Mouse (Mus musculus) thymus, postnatal 0 days (tissue): ENCODE data around the gene Sh2d3c. TPM values are rescaled to one million over a fixed set of nuclear protein-coding genes. Genes with fewer than 3 reads are reported as not detected.
A peak's percentile ranks its signal among the peaks of the same experiment; 100 is the strongest.

Source experiments
- DNase-seq: peaks from one replicate; pipeline ENCODE4 v3.0.0-alpha.2; 2015; ENCODE audit warnings: low spot score
- polyA plus RNA-seq: library from polyadenylated mRNA; unstranded; fragments of >200 nt; fragmentation: Nextera tagmentation; extraction: Ambion mirVana; gene quantifications from 2 replicates; pipeline ENCODE4 v1.2.1, GENCODE M21; 2015

Sh2d3c gene
- polyA plus RNA-seq, 1 experiment from 2014 or later: 23.4 TPM

DNA sequence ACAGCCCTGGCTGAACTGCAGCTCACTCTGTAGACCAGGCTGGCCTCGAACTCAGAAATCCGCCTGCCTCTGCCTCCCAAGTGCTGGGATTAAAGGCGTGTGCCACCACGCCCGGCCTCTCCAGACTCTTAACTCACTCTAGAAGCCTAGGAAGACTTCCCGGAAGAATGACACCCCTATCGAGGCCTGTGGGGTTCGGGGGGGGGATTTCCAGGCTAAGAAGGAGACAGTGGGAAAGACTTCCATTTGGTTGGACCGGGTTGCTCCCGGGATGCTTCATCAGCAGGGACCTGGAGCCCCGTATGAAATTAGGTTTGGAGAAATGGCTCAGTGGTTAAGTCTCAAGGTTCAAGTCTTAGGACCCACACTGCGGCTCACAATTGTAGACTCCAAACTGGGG is 26.2 kb upstream of the Sh2d3c start:
- no peak for DNase-seq

DNA sequence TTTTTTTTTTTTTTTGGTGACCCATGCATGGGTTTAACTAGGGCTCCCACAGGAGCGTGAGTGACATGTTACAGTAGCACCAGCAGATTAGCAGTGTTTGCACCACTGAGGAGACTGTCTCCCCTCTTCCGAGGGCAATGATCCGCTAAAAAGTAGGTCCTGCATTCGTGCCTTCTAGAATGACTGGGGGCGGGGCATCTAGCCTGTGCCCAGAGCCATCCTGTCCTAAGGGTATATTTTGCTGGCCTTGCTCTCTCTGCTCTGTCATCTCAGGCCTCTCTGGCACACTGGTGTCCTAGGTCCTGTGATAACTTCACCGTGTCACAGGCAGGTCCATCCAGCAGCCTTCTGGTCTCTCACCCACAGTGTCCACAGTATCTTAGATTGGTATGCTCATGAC is 21.2 kb upstream of the Sh2d3c start:
- no peak for DNase-seq

DNA sequence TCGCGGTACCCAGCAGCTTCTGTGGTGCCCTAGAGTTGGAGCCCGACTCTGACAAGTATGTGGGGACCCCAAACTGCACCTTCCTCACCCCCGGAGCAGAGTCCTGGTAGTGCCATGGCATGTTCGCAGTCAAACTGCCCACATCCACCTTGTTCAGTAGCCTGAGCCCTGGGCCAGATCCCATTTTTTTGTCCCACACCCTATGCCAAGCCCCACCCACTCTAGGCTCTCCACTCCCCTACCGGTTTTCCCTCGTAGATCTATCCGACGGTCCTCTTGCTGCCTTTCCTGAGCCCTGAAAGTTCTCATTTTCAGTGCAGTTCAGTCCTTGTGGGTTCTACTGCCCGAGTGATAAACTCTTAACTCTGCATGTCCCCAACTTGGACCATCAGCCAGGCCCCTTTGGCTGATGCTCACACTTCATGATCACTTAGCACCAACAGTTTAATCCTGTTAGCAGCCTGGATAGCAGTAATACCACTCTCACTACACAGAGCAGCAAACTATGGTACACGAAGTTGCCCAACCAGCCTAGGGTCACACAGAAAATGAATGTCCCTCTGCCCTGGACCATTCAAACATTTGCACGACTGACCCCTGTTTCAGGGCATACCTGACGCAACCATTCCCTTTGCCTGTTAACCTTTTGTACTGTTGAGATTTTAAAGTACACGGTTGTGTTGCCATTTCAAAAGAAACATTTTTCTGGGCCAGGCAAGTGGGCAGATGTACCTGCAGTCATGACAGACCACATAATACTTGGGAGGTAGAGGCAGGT is 19.7 kb upstream of the Sh2d3c start:
- no peak for DNase-seq

DNA sequence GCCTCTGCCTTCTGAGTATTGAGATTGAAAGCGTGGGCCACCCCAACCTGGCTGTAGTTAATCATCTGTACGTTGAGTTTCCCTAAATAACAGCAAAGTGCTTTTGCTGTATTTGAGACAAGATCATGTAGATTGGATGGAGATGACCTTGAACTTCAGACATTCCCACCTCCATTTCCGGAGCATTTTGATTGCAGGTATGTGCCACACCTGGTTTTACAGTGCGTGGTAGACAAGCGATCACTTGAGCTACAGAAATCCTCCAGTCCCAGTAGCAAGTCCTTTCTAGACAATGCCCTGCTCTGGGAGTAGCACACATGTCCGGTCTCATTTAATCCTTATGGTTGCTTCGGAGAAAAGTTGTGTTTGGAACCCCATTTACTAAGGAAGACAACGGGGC is 17.8 kb upstream of the Sh2d3c start:
- no peak for DNase-seq

DNA sequence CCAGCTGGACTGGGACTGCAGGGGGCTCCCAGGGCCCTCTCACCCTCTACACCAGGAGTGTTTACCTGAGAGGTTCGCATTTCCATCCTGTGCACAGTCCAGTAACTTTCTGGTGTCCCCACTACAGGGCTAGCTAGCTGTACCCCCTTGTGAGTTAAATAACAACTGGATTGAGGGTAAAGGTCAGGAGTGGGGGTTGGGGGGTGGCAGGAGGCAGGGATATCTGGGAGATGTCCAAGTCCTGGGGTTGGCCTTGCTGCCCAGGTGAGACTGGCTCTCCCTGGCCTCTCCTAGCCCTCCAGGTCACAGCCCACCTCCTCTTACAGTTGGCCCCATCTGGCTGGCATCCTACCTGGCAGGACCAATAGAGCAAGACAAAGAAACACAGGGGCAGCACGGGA is 16.8 kb upstream of the Sh2d3c start, which contains the start of gene Fpgs:
TSS of gene Fpgs (minus strand) at position 125 of the 401 bp plus-strand sequence.
- DNase-seq: no peak

DNA sequence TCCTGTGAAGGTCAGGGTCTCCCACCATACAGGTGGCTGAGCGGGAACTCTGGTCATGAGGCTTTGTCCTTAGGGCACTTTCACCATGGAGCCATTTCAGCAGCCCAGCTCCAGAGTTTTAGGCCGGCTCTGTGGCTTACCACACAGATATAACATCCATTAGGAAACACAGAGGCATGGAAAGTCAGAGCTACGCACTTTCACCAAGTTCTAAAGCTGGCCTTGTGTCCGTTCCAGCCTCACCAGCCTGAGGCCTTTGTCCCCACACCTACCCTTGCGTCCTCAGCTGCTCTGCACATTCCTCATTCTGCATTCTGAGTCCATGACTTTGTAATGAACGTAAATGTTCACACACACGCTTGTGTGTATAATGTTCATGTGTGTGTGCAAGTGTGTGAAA is 15.8 kb upstream of the Sh2d3c start:
- DNase-seq: no peak

DNA sequence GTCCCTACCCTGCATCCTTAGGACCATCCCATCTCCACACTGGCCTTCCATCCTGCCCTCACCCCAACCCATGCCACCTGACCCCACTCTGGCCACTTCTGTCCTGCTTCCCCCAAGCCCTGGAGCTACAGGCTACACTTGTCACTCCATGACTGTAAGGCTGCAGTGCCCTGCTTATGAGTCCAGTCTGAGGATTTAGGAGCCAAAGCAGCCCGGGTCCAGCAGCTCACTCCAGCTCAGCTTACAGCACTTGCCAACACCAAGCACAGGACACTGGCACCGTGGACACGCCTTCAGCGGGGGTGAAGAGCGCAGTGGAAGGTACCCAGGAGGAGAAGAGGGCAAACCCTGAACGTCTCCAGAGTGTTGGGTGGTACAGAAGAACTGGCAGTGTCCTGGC is 13.9 kb upstream of the Sh2d3c start:
- DNase-seq: no peak

DNA sequence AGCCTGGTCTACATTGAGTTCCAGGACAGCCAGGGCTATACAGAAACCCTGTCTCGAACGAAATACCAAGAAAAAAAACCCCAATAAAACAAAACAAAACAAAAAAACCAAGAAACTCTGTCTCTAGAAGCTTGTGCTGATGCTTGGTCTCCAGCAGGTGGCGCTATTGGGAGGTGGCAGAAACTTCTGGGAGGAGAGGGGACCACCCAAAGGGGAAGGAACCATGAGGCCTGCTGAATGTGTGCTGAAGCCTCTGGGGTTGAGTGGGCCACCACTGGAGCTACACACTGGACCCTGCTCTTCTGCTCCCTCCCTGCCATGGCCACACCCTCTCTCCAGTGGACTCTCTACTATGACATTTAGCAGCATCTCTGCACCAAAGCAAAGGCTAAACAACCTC is 12.2 kb upstream of the Sh2d3c start:
- peak; percentile 81 for DNase-seq

DNA sequence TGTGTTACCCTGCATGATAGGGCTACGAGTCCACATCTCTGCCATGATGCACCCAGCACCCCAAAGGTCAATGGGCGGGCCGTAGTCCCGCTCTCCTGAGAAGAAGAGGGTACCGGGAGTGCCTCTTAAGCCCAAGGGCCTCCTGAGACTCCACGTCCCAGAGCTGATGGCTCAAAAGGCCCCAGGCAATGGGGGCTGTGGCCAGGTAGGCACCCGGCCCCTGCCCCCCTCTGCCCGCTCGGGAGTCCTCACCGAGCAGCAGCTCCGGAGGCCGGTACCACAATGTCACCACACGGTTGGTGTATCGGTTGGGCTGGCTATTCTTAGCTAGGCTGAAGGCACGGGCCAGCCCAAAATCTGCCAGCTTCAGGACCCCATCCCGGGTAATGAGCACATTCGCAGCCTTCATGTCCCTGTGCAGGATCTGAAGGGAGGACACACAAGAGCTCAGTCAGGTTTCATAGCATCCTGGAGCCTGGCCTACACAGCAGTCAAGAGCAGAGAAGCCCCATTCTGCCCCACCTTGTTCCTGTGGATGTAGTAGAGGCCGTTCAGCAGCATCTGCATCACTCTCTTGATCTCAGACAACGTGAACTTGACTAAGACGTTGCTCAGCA is 11.2 kb upstream of the Sh2d3c start:
- DNase-seq: no peak

DNA sequence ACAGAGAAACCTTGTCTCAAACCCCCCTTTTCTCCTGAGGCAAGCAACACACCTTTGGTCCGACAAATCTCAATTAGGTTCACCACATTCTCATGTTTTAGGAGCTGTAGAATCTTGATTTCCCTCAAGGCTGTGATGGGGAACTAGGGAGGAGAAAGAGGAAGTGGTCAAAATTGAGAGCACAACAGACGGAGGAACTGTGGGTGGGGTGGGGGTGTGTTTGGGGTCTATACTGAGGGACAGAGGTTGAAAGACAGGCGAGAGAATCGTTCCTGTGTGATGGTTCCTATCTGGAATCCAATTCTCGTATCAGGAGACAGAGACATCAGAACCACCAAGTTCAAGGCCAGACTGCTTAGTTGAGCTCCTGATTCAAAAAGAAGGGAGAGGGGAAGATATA is 10.4 kb upstream of the Sh2d3c start:
- DNase-seq: no peak

DNA sequence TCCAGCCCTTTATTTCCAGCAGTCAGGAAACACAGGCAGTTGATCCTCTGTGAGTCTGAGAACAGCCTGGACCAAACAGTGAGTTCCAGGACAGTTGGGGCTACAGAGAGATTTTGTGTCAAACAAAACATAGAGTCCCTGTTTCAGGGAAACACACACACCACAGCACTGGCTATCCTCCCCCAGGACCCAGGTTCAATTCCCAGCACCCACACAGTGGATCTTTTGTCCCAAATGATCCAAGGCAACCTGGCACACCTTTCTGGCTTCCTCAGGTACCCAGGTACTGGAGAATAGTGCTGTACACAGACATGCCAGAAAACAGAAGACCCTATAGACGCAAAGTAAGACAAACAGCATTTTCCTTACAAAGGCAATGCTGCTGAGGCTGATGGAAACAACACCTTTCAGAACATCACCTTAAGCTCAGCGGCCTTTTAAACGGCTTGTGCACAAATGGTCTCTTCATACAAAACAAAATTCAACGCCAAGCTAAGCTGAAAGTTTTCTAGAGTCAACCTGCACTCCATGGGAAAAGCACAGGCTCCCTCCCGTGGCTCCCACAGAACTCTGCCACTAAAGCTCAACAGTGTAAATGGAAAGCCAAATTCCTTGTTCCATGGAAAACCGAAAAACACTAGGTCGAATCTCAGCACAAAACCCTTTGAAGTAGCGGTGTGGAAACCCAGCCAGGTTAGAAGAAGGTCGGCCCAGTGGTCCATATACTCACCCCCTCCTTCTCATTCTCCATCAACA is 9.4 kb upstream of the Sh2d3c start:
- no peak for DNase-seq

DNA sequence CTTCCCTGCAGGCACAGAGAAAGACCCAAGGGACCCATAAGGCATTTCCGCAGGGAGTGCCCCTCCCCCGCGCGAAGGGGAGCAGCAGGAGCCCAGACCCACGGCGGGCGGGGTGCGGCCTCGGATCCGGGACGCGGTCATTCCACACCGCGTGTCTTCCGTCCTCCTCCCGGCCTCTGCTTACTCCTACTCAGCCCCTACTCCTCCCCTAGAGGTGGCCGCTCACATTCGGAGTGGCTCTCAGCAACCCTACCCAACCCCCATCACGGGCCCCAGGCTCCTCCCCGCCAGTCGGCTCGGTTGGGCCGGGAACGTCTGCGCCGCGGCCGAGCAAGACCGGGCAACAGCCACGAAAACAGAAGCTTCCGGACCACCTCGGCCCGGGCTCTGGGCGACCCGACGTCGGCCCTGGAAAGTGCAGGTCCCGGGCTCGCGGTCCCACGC is 8.7 kb upstream of the Sh2d3c start:
- DNase-seq: peak; percentile 58

DNA sequence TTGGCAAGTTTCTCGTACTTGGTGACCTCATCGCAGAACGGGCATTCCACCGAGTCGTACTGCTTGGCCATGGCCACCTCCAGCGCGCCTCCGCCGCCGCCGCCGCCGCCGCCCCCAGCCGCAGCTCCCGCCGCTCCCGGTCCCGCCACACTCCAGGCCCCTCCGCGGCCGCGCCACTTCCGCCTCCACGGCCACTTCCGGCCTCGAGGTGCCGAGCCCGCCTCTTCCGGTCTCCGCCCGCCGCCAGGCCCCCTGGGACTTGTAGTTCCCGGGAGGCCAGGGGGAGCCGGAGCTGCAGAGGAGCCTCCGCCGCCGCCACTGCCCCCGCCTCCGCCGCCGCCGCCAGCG is 8.3 kb upstream of the Sh2d3c start:
- DNase-seq: peak; percentile 96

DNA sequence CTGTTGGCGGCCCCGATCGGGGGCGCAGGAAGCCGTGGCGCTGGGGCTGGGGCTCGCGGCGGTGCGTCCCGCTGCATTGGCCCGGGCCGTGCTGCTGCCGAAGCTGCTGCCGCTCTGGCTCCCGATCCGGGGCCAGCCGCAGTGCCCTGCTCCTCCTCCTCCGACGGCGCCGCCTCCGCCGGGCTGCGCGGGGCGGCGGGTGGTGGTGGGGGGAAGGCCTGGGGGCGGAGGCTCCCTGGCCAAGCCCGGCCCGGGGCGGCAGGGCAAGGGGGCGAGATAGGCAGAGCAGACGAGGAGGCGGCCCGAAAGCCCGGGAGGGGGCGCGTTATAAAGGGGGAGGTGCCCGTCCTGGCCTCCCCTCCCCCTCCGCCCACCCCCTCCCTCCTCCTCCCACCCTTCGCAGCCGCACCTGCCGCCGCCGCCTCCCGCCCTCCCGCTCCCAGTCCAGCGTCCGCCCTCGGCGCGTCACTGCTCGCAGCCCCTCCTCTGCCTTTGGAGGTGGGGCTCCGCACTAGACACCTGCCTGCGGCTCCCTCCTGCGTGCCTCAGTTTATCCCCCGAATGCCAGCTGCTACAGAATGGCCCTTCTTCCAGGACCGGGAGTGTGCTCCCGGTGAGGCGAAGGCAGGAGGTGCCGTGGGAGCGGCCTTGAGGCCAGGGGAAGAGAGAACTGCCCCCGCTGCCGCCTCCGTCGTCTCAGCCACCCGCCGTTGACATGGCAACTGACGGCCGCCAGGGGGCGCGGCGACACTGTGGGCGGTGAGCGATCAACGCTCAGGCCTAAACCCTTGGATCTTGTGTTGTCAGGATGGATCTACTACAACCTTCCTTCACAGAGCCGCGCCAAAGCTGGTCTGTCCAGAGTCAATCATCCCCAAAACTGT is 7.7 kb upstream of the Sh2d3c start, which contains the start of gene Cdk9:
TSS of gene Cdk9 (minus strand) at position 143 of the 884 bp plus-strand sequence.
- peak; percentile 94 for DNase-seq

DNA sequence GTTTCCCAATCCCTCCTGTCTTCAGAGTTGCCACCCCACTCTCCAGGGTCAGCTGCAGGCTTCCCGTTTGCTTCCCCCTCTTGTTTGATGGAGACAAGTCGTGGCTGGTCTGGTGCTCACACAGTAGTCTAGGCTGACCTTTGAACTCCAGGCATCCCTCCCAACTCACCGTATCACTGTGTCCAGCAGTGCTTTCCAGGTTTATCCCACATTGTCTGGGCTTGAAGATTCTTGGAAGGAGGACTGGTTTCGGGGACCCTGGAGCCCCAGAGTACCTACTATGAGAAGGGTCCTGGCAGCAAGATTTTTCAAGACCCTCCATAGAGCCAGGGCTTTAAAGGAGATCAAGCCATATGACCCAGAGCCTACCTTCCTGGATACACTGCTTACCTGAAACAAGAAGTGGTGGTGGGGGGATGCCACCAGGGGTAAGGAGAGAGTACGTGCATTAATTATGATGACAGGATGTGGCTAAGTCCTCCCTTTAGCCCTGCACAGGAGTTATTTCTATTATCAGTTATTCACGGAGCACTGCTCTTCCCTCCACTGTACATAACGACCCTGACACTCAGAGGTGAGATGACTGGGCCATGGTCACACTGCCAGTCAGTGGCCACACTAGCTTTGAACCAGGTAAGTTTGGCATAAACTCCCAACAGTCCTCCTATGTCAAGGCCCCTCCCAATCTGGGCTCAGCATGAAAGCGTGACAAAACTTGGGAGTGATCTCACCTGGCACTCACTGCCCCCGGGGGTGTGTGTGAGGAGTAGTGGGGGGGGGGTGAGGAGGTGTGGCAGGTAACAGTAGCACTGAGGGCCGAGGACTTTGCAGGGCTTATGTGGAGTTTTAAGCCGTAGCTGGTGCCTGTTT is 6.5 kb upstream of the Sh2d3c start:
- DNase-seq: no peak

DNA sequence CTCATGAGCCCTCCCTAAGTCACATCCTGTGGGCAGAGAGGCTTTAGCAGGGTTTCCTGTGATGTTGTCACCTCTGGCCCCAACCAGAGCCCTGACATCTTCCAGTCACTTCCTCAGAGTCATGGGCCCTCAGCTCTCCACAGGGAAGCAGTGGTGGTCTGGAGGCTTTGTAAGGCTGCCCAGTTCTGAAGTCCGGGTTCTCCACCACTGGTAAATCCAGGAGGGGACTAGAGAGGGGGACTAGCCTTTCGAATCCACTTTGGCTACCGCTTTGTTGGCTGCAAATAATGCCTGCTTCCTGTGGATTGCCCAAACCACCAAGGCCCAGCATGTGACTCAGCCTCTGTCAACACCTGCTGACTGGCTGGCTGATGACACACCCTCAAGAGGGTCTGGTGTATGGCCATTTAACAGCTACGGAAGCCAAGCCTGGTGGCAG is 5.8 kb upstream of the Sh2d3c start:
- DNase-seq: peak; percentile 48

DNA sequence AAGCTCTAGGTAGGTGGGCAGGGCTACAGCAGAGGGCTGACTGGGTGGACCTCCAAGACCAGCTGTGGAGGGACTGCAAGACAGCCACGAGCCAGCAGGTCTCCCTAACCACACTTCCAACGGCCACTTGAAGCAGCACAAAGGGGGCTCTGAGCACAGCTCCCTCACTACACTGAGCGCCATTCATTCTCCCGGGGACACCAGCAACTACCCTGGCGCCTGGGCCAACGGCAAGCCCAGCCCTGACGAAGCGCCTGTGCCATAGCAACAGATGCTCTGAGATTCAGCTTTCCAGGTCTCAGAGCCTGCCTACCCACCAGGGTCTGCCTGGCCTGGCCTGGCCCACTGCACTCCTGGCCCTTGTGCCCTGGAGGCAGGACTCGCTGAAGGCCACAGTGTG is 2.1 kb upstream of the Sh2d3c start:
- peak; percentile 26 for DNase-seq

DNA sequence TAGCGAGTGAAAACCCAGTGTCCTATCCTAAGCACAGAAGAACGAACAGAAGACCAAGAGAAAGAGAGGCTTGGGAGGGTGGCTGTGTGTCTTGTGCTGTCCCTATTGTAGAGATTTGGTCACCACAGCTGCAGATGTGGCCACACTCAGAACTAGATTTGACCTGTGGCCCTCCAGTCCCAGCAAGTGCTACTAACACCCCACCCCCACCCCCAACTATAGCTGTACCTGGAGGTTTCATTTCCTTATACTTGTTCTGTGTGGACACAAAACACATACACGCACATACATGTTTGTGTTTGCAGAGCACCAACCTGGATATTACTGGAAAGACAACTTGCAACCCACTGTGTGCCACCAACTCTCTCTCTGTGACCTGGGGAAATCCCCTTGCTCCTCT is 802 bp upstream of the Sh2d3c start:
- DNase-seq: no peak

DNA sequence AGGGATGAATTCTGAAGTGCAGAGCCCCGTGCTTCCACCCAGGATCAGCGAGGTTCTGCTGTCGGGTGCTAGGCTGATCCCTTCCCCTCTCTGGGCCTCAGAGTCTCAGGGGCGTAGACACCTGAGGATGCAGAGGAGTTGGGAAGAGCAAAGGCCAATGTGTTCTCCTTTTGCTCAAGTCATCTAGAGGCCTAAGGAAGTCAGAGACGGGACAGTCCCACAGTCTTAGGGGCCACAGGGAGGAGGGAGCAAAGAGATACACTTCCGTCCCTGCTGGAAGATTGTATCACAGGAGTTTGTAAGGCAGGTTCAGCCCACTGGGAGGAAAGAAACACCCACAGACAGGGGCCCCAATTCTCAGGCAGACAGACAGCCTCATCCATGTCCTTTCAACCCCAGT is 1.2 kb downstream of the Sh2d3c start:
- DNase-seq: peak; percentile 30

DNA sequence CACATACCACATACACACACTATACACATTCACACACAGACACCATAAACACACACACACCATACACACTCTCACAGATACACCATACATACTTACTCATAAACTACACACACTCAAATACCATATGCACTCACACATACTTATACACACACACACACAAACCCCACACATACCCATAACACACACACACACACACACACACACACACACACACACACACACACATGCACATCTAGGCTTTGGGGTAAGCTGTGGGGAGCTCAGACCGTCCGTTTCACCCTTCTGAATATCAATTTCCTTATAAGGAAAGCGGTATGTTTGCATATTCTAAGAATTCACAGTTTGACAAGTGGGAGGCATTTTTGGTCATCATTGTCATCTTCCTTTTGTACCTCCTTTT is 1.7 kb downstream of the Sh2d3c start:
- no peak for DNase-seq
